Mouse (Mus musculus) bone marrow macrophage, adult 2 months (primary cell): ENCODE results near the gene Cldn5. TPM values are rescaled to one million over a fixed set of nuclear protein-coding genes. Genes with fewer than 3 reads are reported as not detected.

Experiments used
- H3K27ac ChIP-seq: 2 replicates; pipeline ENCODE4 v1.5.1; 2012; ENCODE audit warnings: low read depth, low read length; ENCODE audit not compliant: insufficient read depth
- H3K4me1 ChIP-seq: 2 replicates; pipeline ENCODE4 v1.6.1; 2012; ENCODE audit warnings: low read length; ENCODE audit not compliant: control insufficient read depth, insufficient read depth
- H3K4me3 ChIP-seq: 2 replicates; pipeline ENCODE4 v1.5.1; 2012; ENCODE audit warnings: mild to moderate bottlenecking, low read length, moderate library complexity; ENCODE audit not compliant: insufficient read depth
- CTCF ChIP-seq: IDR thresholded peaks from 2 replicates; pipeline ENCODE4 v1.5.1; 2012; ENCODE audit warnings: low read depth, mild to moderate bottlenecking, low read length, moderate library complexity
- POLR2A ChIP-seq: IDR thresholded peaks from 2 replicates; pipeline ENCODE4 v1.6.1; 2012; ENCODE audit warnings: mild to moderate bottlenecking, low read depth, low read length, borderline replicate concordance
- polyA plus RNA-seq: library from polyadenylated mRNA; stranded (reverse); fragments of >200 nt; gene quantifications from 2 replicates; pipeline ENCODE4 v1.2.4, GENCODE M21; 2012; ENCODE audit not compliant: missing spikeins, insufficient read depth, insufficient read length

Cldn5 gene
- polyA plus RNA-seq, 1 experiment: not detected

DNA sequence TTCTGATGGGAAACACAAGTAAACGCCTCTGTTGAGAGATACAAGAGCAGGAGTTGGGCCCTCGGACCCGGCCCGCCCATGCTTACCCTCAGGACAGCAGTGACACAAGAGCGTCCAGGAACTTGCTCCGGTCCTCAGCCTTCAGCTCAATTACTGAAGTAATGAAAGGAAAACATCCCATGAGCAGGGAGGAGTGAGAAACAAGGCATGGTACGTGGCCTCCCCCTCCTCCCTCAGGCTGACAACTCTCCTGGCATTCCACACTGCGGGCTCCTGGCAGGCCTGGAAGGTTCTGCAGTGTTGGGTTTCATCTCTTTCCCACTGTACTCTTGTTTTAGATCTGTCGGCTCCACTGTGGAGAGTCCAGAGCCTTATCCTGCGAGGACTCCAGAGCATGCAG lies 5.2 kb downstream of the Cldn5 start:
- TF ChIP-seq CTCF: no peak
- Histone ChIP-seq H3K4me3 (no peak overlapping the region), H3K27ac (no peak overlapping the region), H3K4me1 (peaks cover 2% of the 10 kb centered on the region; the same call in 1 of the 2 replicates)

DNA sequence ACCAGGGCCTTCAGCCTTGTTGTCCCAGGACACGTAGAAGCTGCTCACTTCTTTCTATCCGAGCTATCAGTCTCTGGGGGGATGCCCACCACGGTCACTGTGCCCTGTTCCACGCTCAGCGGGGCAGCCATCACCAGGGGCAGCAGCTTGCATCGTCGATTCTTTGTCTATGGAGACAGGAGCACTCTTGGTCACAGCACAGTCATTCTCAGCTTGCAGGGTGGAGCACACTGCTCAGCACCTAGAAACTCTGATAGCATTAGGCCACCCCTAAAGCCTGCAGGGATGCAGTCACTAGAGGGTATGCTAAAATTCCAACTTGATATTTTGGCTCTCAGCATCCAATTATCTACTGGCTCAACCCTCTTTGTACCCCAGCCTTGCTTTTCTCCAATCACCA lies 8.4 kb downstream of the Cldn5 start:
- no peak overlapping the region for H3K4me3 ChIP-seq
- peaks cover 17% of the 10 kb centered on the region for H3K4me1 ChIP-seq
- TF ChIP-seq CTCF (no peak), POLR2A (no peak)
- H3K27ac ChIP-seq: no peak overlapping the region

DNA sequence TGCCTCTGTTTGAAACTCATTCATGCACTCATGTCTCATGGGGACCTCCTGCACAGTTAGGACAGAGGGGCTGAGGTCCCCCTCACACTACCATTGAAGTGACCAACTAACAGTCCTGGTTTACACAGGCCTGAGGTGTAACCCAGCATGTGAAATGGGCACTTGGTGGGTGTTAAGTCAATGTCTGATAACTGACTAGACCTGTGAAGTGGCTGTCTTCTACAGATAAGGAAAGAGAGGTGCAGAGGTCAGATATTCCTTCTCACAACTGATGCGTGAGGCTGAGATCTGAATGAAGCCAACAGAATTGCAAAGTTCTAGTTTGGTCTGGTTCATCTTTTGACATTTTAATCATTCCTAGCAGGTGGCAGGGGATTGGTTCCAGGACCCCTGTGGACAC lies 8.8 kb downstream of the Cldn5 start:
- Histone ChIP-seq H3K4me3 (no peak overlapping the region), H3K4me1 (peaks cover 17% of the 10 kb centered on the region), H3K27ac (no peak overlapping the region)
- TF ChIP-seq CTCF (no peak), POLR2A (no peak)

DNA sequence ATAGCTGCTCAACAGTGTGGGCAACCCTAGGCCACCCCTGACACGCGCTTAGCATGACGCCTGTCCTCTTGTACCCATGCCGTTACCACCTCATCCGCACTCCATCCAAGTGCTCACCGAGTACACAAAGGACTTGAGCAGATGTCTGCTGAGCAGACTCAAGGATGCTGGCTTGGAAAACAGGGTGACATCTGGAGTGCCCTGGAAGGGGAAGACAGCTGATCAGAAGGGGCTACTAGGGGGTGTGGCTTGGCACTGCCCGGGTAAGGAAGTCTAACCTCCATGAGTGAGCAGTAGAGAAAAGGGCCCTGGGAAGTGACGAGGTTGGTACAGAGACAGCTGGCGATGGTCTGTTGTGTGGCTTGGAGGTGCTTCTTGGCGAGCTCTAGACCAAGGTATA lies 10.0 kb downstream of the Cldn5 start:
- H3K4me3 ChIP-seq: no peak overlapping the region
- TF ChIP-seq POLR2A (no peak), CTCF (no peak)
- H3K27ac ChIP-seq: no peak overlapping the region
- peaks cover 17% of the 10 kb centered on the region for H3K4me1 ChIP-seq

DNA sequence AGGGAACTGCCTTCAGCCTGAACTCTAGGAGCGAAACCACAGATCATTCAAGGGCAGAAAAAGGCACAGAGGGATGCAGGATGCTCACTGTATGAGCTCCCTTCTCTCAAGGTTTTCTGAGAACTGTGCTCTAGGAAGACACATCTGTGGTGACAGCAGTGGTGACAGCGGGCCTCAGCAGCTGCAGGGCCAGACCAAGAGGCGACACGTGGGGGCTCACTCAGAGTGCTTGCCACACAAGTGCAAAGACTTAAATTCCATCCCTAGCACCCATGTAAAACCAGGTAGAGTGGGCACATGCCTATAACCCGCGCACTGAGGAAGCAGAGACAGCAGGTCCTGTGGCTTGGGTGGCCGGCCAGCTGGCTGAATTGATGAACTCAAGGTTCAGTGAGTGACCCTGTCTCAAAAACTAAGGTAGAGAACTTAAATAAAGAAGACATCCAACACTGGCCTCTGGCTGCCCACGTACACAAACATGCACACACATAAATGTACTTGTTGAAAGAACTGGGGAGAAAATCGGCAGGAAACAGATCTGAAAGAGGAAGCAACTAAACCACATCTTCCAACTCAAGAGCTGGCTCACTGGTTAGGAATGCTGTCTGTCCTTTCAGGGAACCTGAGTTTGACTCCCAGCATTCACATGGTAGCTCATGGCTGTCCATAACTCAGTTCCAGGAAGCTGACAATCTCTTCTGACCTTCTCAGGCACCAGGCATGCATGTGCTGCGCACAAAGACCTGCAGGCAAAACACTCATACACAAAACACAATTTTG lies 12.2 kb downstream of the Cldn5 start:
- TF ChIP-seq CTCF: no peak
- no peak for TF ChIP-seq POLR2A
- peaks cover 17% of the 10 kb centered on the region for H3K4me1 ChIP-seq
- peak overlapping the region; percentile 66 for H3K27ac ChIP-seq
- H3K4me3 ChIP-seq: no peak overlapping the region

DNA sequence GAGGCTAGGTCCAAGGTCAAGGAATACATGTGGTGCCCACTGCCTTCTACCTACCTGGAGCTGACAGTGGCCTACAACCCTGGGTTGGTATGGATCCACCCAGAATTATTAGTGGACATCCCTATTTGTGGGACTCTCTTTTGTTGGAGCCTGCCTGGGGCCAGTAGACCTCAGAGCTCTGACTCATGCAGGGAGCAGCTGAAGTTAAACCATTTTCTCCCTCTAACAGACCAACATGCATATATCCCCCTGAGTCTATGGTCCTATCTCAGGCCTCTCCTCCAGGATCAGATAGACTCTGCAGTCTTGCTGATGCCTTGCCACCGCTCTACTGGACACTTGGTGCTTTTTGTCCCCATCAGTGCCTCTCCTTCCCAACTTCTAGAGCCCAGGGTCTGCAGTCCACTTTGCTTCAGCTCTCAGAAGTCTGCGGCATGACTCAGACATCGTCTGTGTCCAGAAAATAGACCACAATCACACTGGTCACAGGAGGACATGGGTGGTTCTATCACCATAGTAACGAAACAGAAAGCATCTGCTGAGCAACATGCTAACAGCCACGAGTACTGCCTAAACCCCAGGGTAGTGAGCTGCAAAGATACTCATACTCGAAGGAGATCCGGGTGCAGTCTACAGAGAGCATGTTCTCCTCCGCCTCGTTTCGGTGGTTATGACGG lies 18.7 kb downstream of the Cldn5 start:
- no peaks in the 10 kb centered on the region for H3K4me1 ChIP-seq
- H3K27ac ChIP-seq: no peak overlapping the region
- H3K4me3 ChIP-seq: no peak overlapping the region
- TF ChIP-seq CTCF (no peak), POLR2A (no peak)

DNA sequence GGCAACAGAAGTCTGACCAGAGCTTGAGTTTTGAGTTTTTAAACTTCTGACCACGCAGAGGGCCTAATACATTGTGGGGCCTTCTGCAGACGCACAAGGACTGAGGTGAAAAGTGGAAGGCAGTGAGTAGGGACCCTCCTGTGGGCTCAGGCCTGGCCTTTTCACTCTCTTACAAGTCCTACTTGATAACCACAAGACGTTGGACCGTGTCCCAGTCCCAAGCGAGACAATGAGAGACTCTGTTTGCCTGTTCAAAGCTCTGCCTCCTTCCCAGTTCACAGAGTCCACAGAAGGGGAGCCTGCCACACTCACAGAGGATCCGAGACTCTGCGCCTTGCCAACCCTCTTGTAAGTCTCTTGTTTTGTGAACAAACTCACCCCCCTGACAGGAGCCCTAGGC lies 20.0 kb downstream of the Cldn5 start:
- TF ChIP-seq CTCF (no peak), POLR2A (no peak)
- Histone ChIP-seq H3K4me3 (no peak overlapping the region), H3K4me1 (no peaks in the 10 kb centered on the region), H3K27ac (no peak overlapping the region)

DNA sequence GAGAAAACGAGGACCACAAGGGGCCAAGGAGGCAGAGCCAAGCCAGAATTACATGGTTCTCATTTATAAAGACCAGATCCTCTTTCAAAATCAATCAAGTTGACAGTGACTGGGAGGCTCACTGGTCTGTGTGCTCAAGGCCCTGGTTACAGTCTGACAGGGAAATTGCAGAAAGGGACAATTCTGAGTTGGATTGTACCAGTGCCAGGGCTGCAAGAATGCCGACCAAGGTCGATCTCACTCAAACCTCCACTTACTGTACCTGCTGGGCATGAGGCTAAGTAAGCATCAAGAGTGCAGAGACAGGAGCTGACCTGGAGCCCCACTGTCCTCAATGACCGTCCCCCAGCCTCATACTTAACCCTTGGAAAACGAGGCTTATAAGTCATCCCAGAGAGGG lies 21.5 kb downstream of the Cldn5 start:
- no peaks in the 10 kb centered on the region for H3K4me1 ChIP-seq
- H3K4me3 ChIP-seq: no peak overlapping the region
- no peak overlapping the region for H3K27ac ChIP-seq
- TF ChIP-seq POLR2A: no peak

DNA sequence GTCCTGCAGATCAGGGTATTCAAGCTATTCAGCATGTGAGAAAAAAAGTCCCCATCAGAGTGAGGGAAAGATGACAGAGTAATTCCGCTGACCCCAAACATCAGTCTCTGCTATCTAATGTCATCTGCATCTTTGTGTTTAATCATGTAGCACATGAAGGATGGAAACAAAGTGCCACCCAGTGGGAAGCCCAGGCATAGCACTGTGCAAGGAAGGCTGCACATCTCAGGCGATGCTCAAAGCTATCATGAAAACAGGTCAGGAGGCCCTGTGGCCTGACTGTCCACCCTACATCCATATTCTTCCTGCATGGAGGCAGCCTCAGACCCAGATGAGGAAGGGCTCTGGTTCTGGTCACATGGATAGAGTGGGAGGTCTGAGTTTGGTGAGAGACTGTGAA lies 22.2 kb downstream of the Cldn5 start:
- Histone ChIP-seq H3K4me3 (no peak overlapping the region), H3K27ac (no peak overlapping the region)
- TF ChIP-seq CTCF (peak; percentile 35; the same call in 1 of the 2 replicates), POLR2A (no peak)

DNA sequence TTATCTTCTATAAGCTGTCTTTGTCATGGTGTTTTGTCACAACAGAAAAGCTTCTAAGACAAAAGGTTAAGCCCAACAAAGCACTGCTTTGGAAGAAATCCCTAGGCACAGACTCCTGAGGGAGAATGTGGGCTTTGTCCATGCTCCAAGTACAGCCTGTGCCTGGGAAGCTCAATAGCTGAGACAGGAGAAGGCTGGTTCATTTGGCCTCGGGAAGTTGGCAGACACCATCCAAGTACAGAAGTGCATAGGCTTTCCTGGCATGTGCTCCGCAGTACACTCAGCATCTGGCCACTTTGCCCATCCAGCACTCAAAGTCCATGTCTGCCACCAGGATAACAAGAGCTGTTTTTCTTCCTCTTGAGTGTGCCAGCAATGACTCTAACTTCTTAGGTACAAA lies 29.1 kb downstream of the Cldn5 start:
- TF ChIP-seq CTCF (no peak), POLR2A (no peak)
- no peak overlapping the region for H3K4me3 ChIP-seq
- no peak overlapping the region for H3K27ac ChIP-seq
- peaks cover 5% of the 10 kb centered on the region for H3K4me1 ChIP-seq

More for the DNA sequence above, 22.2 kb downstream of the Cldn5 start:
- no peaks in the 10 kb centered on the region for H3K4me1 ChIP-seq
